Mouse (Mus musculus) spleen, adult 12 weeks (tissue): ENCODE data around the gene Olfr871.
"Not testable (repeated sequence)": the region's sequence is repeated elsewhere in the genome, so short reads cannot be mapped to it uniquely, and the experiment has no call there.

ENCODE experiments used
- DNase-seq: peaks from one replicate; pipeline ENCODE4 v3.0.0; 2022; ENCODE audit warnings: low spot score

Olfr871 gene

DNA sequence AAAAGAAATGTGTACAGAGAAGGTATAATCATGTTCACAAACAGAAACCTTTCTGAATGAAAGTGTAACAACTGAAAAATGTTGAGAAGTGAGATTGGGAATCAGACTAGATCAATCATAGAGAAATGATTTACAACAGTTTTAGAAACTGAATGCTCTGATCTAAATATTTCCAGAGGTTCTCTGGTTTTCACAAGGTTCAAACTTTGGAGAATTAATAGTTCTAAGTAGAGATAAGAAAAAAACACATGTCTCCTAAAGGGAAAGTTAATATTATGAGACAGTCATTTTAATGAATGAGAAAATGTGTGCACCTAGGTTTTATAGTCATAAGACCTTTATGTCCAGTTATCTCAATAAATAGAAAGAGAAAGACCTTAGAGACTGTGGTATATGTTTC lies at the start of gene Olfr871:
TSS of gene Olfr871 (plus strand) at position 301 of the 400 bp plus-strand sequence.
- DNase-seq, result no peak

DNA sequence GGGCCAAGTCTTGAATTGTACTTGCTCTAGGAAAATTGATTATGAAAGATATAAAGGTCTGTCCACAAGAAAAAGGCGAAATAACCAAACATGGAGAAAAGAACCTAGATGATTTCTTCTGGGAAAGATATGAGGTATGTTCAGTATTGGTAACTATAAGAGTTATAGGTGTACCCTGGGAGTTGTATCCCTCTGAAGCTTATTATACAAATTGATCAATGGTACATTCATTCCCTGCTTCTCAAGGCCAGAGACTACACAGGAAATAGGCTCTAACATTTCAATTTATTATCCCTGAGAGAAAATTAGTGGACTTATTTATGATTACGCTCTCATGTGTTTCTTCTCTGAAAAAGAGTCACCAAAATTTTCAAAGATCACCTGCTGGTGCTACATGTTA lies 38.0 kb upstream of the Olfr871 start, which contains the start of gene Olfr870:
TSS of gene Olfr870 (minus strand) at position 101 of the 400 bp plus-strand sequence.
- no peak for DNase-seq

DNA sequence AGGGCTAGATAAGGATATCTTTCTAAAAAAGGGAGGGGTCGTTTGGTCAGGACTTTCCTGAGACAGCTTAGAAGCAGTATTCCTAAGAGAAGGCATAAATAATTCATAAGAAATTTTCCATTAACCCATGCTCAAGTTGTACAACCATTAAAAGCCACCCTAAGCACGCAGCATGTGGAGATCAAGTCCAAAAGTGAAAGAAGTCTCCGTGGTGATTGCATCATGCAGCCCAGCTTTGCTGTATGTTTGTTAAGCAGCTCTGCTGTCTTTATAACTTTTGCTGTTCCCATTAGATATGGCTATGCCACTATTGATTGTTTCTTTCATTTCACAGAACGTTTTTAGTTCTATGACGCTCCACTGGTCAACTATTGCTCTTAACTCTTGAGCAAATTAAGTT lies 32.5 kb upstream of the Olfr871 start:
- DNase-seq, result no peak

DNA sequence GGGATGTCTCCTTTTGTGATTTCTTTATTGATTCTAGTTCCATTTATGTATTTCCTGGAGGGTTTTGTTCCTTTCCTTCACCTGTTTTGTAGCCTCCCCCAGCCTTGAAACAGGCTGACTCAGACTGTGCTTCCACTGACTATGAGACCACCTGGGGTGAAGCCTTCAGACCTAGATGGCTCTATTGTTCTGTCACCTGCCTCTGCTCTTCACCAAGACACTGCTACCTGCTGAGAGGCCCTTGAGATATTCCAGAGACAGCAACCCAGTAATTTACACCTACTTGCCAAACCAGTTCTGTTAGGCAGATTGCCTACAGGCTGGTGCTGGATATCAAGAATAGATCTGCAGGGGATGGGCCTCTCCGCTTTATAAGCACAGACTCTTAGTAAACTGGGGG lies 9.9 kb upstream of the Olfr871 start:
- DNase-seq, result no peak

DNA sequence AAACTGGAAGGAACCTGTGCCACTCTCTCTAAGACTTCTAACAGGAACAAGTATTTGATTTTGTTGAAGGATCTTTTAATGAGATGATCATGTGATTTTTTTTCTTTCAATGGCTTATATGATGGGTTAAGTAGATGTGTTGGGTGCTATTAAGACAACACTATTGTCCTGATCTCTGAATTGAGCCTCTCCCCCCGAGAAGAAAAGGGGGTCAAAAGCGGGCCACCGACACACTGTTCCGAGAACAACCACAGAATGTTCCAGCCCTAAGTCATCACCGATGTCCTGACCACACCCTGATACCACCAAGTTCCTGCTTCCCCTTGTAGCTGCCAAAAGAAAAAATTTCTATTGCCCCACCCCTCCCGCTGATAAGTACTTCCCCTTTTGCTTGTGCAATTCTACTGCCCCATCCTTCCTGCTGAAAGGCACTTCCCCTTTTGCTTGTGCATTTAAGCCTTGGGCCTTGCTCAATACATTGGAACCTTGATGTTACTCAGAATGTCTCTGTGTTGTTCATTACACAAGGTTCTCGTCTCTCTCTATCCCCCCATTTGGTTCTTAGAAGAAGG lies 8.5 kb upstream of the Olfr871 start:
- DNase-seq, result not testable (repeated sequence)

DNA sequence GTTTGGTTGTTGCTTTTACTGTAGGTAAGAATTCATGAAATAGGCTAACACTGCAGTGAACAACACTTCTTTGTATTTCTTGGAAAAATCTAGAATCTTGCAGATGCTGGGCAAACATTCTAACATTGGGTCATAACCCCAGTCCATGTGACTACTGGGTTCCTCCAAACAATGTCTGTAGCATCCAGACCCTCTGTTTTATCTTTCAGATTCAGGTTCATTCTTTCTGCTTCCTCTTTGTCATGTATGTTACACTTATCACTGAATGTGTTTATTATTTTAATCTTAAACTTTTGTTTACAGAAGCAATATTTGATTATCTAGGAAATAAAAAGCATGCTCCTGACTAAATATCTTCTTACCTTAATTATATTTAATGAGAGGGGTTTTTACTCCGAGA lies 1.2 kb upstream of the Olfr871 start:
- DNase-seq, result no peak

DNA sequence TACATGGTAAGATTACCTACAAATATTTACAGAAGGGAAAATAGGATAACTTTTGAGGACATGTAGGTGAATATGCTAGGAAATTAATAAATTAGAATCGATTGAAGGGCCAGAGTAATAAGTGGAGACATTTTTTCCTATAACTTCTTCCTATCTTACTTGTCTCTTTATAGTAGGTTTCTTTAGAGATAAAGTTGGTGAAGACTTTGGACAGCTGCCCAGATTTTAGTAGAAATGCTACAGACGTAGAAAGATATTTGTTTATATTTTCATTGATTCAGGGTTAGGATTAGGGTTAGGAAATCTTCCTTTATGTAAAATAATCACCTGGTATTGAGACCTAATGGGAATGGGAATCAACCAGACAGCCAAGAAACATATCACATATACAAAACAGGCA lies 530 bp upstream of the Olfr871 start:
- DNase-seq, result no peak

DNA sequence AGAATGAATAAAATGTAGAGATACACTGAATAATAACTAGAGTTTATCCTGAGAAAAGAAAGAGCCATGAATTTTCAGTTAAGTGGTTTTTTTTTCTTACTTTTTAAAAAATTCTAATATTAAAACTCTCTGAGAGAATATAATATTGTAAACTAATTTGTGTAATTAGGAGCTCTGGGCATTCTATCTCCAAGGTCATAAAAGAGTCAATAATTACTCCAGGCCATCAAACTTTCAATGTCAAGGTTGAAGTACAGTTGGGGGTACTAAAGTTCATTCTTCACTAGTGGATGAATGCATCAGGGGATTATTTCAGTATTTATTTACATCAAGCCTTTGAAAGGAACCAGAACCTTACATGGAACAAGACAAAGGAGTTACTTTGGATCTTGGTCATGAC lies 24.8 kb downstream of the Olfr871 start, which contains the start of gene Olfr872:
TSS of gene Olfr872 (plus strand) at position 301 of the 400 bp plus-strand sequence.
- DNase-seq, result no peak

DNA sequence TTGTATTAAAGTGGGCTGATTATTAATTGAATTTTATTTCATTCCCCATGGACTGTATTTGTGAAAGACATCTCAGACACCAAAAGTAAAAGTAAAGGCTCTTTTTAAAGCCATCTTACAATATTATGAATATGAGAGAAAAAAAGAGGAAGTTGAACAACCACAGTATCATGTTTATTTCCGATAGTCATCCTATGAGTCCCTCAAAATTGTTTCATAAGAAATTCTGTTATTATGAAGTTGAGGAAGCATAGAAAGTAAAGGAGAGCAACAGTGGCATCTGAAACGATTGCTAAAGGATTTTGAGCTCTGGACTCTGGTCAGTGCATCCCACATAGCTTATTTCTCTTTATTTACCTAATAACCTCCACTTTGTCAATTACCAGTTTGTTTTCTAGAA lies 25.4 kb downstream of the Olfr871 start:
- no peak for DNase-seq
